Mouse (Mus musculus) thymus, postnatal 25 days (tissue): ENCODE results near the gene Cela2a.
A peak's percentile ranks its signal among the peaks of the same experiment; 100 is the strongest.
"Not testable (repeated sequence)": the region's sequence is repeated elsewhere in the genome, so short reads cannot be mapped to it uniquely, and the experiment has no call there.

Experiments used
- DNase-seq: peaks from one replicate; pipeline ENCODE4 v3.0.0; 2022

Cela2a gene

DNA sequence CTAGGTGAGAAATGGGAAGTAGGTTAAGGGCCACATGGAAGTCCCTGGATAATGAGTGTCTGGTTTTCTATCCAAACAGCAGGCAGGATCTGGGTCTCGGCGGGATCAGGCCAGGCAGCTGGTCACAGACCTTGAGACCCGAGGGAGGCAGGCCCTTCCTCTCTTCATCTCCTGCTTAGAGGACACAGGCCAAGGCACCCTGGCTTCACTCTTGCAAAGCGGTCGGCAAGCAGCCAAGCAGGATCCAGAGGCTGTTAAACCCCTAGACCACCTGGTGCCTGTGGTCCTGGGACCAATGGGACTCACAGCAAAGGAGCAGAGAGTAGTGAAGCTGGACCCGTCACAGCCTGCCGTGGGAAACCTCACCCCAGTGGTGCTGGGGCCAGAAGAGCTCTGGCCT, 29.6 kb downstream of the Cela2a start:
- no peak for DNase-seq

DNA sequence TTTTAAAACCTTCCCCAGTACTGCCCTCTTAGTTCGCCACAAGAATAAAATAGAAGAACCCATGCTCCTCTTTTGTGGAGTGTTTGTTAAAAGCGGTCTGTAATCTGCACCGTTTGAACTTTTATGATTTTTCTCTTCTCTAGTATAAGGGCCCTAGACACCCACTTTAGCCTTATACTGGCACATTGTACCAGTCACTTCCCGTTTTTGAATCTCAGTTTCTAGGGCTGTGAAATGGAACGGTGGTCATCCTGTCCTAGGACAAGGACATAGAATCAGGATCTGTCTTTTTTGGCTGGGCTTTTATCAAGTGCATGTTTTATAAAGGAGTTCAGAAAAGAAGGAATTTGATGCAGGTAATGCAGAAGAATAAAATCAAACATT, 31.8 kb downstream of the Cela2a start:
- DNase-seq, result no peak

DNA sequence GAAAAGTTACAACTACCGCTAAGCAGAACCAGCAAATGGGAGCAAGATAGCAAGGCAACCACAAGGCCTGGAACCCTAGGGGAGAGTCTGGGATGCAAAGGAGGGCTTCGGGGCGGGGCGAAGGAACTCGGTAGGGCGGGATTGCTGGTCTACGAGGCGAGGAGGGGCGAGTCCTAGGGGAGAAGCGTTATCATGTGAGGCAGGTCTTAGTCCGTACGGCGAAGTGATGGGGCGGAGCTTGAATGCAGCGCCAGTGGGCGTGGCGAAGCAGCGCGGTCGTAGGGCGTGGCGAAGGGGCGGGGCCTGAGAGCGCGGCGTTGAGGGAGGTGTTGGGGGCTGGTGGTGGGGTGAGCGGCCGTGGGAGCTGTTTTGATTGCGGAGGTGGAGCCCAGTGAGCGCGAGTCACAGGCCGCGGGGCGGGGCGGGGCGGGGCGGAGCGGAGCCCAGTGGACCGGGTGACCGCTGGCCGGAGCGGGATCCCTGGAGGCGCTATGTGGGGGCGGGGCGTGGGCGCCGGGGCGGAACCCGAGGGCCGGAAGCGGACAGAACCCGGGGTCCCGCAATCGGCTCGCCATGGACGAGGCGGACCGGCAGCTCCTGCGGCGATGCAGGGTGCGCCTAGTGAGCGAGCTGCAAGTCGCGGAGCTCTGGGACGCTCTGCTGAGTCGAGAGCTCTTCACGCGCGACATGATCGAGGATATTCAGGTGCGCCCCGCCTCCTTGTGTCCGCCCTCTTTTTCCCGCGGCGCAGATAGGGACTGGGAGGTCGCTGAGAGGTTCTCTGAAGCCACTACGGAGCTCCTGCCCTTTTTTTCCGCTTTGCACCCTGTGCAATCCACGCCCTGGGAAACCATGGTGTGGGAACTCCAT, 32.4 kb downstream of the Cela2a start, which contains the start of gene Casp9:
Gene Casp9, plus strand, starts transcription at position 331 of the 870 bp plus-strand sequence.
- DNase-seq, result peak; percentile 99

DNA sequence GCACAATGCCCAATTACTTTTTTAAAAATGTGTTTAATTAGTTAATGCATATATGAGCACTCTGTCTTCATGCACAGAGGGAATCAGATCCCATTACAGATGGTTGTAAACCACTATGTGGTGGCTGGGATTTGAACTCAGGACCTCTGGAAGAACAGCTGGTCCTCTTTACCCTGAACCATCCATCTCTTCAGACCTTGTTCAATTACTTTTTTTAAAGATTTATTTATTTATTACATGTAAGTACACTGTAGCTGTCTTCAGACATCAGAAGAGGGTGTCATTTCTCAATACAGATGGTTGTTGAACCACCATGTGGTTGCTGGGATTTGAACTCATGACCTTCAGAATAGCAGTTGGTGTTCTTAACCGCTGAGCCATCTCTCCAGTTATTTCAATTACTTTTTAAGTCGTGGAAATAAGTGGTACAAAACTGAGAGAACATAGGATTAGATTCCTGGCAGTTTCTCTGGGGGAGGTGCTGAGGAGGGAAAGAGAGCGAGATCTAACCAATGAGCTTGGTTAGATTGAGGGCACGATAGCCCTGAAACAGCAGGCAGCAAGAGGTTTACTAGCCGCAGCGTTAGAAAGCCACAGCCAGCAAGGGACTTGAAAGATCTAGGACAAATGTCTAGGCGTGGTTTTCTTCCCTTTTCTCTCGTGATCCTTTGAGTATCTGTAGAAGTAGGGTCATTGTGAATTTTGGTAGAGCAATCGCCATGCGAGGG, 33.2 kb downstream of the Cela2a start:
- no peak for DNase-seq

DNA sequence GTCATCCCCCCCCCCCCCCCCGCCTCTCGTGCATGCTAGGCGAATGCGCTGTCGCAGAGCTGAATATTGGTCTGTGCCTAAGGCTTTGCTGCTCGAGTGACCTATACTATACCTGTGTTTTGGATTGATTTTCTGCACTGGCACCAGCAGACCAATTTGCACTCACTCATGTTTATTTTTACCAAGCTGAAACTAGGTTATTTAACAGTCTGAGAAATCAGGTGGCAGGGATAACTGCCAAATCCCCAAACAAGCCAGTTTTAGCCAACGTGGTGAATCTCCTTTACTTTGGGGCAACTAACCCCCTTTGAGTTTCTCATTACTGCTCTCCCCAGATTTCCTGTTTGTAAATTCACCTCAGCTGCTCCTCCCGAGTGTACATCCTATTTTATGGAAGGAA, 34.0 kb downstream of the Cela2a start:
- no peak for DNase-seq

DNA sequence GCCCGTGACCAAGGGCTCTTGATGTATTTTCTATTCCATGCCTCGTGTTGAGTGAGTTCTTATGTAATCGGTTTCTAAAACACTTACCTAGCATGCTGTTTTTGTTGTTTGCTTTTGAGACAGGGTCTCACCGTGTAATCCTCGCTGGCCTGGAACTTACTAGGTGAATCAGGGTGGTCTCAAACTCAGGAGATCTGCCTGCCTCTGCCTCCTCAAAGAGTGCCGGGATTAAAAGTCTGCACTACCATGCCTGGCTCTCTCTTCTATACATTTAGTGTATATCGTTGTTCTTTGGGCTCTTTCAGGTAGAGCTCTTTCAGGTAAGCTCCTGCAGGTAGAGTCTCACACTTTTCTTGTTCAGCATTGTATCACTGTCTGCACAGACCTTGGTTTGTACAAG, 34.5 kb downstream of the Cela2a start:
- no peak for DNase-seq

DNA sequence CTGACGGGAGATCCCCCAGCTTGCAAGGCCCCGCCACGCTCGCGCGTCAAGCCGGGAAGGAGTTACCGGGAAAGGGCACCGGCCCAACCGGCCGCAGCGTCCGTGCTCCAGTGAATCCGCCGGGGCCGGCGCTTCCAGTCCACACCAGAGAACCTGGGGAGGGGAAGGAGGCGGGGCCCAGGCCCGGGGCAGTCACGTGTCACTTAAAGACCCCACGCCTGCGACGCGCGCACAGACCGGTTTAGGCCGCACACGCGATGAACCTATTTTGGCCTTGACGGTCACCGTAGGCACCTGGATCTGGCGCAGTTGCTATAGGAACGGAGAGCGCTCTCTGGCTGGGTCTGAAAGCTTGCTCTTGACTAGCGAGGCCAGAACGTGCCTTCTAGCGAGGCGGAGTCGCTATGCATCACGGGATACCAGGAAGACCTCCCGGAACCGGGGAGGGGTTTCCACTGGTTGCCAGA, 35.4 kb downstream of the Cela2a start, which contains the start of gene Dnajc16:
Gene Dnajc16, minus strand, starts transcription at position 408 of the 467 bp plus-strand sequence.
- peak; percentile 95 for DNase-seq

DNA sequence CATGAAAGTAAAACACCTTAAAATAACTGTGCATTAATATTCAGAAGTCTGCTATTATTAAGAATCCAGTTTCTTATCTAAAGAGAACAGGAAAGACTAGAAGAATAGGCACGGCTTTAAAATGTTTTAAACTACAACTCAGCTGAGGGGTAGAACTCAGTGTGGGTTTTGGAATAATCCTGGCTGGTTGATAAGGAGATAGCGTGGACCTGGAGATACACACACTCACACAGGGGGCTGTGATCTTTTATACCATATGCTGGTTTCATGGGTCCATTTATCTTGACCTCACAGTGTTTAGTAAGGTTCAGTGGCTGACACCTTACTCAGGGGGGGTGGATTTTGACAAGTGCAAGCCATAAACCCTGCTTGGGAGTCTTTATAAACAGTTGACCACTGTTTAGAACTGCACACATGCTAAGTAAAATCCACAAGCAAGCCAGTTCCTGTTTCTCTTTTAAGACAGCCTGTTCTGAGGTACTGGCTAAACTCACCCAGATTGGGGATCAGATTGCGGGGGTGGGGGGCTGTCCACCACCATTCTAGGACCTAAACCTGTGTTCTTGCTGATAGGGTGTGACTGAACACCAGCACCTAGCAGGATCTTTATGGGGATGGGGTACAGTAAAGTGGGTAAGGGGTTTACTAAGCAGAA, 36.3 kb downstream of the Cela2a start:
- no peak for DNase-seq

DNA sequence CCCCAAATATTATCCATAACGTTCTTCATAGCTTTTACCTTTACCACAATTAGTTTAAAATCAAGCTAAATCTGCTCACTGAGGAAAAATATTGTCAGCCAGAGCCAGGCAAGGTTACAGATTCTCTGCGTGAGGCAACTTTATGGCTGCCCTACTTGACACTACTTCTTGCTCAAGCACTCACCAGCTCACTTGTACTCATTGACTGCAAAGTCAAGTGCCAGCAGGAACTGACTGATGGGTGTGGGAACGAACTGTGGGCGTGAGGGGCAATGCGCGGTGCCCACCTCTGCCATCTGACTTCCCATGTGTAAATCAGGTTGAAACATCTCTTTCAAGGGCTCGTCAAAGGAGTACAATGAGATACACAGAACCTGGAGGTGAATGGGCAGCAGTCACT, 38.5 kb downstream of the Cela2a start:
- no peak for DNase-seq

DNA sequence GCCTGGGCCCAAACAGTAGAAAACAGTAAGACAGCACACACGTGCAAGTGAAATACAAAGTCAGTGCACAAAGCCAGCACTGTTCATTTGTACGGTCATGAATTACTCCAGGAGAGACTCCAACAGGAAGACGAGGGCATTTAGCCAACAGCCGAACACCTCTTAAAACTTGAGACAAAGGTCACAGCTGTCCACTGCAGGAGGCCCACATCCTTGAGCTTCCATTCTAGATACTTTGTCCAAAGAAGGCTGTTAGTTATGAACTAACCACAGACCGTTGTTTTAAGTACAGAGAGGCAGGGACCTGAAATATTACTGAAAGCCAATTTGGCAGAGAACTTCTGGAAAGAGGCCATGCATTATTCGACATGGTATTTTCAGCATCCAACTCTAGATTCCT, 38.9 kb downstream of the Cela2a start:
- DNase-seq, result no peak

DNA sequence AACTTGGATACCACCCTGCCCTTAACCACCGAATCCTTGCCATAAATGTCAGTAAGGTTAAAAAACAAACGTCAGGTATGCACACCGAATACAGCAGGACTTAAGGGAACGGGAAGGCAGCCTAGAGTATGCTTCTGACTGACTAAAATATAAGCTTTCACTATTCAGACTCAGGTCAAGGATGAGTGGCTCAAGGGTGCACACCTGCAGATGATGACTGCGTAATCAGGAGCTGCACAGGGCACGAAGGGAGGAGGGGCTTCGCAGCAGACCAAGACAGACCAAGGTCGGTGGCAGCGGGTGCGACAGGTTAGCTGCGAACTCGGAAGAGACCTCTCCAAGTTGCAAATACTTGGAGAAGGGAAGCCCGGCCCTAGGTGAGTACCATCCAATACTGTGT, 39.8 kb downstream of the Cela2a start:
- DNase-seq, result no peak

DNA sequence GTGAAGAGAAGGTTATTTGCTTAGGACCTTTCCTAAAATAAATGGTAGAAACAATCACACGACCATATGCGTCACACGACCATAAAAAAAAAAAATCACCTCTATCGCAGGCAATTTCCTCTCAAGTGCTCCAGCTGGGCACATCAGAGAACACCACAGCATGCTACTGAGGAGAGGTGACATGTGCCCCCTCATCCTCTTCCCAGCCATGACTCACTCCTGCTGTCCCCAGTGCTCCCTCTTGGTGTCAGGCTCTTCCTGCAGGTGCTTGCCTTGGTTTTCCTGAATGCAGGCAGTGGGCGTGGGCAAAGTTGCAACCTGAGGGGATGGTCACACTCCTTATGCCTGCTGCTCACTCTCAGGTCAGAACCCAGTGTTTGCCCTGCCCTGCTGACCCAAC, 41.1 kb downstream of the Cela2a start:
- no peak for DNase-seq

DNA sequence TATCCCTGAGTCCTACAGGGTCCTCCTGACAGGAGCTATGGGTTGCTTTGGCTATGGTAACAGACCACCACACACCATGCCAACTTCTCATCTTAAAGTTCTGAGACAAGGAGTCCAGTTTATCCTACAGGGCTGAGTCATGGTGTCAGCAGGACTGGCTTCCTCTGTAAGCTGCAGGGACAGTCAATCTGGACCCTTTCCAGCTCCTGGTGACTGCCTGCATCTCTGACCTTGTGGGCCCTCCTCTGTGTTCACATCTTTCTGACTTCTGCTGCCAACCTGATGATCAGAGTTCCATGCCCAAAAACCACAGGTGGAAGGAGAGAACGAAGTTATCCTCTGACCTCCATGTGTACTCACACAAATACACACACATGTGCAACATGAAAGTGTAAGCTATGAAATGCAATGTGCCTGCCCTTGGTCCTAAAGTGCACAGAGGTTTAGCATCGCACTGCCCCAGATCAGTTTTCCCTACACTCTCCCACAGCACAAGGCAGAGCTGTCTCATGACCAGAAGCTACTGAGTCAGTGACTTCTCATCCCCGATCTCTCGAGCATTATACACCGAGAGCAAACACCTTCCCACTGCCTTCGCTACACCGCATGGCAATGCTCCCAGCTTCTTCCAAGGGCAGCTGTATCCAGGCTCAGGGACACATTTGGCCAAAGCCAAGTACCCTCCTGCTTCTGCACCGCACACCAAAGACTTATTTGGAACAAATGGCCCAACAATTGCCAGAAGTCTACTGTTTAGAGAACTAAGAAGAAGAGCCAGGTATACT, 44.6 kb downstream of the Cela2a start:
- no peak for DNase-seq

DNA sequence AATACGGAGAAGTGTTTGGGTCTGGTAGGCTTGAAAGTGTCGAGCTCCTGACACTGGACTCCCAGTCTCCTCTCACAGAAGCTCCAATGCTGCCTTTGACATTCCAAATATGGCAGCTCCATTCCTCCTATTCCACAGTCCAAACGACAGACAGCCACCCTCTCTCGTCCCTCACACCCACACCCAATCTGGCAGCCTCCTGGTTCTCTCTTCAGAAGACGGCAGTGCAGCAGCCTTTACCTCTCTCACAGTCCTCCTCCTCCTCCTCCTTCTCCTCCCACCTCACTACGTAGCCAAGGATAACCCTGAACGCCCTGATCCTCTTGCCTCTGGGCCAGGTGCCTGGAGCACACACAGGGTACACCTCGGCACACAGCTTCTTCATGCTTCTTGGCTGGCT, 46.1 kb downstream of the Cela2a start:
- no peak for DNase-seq

DNA sequence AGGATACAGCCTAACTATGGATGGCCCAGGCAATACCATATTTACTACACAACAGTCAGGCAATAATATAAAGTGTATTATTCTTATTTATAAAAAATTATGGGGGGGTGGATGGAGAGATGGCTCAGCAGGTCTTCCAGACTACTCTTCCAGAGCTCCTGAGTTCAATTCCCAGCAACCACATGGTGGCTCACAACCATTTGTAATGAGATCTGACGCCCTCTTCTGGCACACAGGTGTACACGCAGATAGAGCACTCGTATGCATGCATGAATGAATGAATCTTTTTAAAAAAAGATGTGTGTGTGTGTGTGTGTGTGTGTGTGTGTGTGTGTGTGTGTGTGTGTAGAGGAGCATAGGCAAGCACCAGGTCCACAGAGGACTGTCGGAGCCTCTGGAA, 52.9 kb downstream of the Cela2a start:
- DNase-seq, result not testable (repeated sequence)

DNA sequence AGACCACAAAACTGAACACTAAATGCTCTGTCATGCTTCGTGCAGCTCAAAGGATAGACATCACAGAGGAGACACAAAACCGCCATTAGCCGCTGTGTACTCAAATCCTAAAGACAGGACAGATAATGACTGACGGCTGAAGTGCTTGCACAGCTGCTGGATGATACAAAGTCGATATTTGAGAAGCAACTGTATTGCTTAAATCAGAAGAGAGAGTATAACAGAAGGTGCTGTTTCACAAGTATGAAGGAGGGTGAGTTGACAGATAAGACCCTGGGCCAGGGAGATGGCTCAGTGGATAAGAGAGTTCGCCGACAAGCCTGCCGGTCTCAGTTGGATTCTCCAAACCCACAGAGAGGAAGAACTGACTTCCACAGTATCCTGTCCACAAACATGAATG, 54.1 kb downstream of the Cela2a start:
- DNase-seq, result no peak

DNA sequence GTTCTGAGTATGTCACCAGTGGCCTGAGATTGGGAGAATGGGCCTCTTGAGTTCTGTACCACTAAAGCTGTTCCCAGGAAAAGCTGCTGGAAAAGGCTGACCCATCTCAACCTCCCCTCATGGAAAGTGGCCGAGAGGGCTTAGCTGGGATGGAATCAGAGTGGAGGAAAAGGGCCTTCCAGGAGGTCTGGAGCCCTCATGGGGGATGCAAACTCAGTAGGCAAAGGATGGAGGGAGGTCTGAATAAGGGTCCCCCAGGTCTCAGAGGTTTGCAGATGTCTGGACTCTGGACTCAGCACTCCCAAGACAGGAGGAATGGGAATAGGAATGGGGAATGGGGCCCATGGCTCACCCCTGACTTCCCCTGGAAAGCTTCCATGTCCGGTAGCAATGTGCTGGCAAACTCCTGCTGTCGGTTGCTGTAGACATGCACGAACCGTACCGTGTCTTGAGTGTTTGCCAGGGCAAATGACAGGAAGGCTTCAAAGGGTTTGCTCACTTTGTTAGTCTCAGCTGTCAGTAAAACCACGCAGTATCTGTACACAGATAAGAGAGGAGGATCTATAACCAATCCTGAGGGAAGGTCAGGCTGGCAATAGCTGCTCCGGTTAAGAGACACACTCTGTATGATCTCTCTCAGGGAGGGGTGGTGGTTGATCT, 56.3 kb downstream of the Cela2a start:
- no peak for DNase-seq

DNA sequence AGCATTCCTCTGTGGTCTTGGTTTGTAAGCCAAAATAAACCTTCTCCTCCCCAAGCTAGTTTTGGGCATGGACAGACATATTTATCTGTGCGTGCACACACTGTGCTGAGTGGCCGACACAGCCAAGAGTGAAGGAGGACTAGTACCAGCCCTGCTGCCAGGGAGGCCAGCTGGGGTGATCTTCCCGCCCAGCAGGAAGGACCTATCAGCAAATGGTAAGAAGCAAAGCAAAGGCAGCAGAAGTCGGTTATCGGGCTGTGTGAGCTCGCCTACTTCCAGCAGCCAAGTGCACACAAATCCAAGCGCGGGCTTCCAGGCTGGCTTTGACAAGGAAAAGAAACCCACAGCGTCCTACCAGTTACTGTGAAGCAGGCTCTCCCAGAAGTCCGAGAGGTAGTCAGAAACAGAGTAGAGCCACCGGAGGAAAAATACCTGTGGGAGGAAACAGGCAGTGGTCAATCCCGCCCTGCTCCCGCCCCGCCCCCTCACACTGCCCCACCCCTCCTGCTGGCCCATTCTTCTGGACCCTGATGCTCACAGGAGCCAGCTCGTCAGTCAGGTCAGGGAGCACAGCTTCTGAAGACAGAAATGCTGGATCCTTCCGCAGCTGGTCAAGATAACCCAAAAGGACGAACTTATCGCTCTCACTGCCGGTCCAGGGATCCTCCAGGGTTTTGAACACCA, 58.5 kb downstream of the Cela2a start:
- DNase-seq, result no peak

DNA sequence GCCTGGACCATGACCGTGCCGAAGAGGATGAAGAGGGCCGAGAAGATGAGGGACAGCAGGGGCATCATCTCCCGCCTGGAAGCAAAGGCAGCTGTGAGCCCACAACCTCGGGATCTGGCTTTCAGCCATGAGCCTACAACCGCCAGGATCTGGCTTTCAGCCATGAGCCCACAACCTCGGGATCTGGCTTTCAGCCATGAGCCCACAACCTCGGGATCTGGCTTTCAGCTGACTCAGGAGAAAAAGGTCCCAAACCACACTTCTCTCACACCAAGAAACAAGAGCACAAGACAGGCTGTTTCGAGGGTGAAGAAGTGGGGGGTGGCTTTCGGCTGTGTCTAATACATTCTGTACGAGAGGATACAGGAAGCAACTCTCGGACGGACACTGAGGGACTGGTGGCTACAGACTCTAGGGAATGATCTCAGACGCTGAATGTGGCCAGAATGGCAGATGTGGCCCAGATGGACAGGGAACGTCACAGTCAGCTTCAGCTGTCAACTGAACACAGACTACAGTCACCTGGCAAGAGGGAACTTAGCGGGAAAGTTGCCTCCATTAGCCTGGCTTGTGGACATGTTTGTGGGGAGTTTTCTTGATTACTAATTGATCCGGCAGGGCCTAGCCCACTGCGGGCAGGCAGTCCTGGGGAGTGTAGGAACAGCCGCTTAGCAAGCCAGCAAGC, 59.1 kb downstream of the Cela2a start:
- no peak for DNase-seq

DNA sequence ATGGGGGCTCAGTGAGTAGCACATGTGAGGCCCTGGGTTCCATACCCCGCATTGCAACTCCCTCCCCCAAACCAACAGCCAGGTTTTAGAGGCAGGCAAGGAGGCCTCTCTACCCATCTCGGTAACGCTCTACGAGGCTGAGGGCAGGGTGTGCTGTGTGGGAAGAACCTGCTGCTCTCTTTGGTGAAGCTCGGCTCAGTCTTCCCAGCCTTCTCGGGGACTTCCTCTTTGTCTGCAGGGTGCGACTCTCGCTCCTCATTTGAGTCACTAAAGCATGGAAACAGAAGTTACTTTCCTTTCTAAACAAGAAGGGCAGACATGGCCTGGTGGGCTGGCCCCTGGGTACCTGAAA, 59.7 kb downstream of the Cela2a start:
- DNase-seq, result peak; percentile 2

DNA sequence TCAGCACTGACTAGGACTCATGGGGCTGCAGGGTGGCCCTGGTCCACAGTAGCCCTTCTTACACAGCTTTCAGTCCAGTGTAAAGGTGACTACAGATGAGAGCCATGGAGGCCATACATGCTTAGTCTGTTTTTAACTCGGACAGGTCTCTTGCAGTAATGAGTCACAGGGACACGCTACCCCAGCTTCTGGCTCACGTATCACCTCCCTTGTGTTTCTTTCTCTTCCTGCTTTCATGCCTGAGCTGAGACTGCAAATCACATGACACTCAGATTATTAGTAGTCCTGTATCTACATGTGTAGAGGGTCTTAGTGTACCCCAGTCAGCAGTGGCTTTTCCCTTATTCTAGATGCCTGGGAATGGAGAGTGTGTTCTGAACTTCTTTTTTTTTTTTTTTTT, 61.0 kb downstream of the Cela2a start:
- no peak for DNase-seq
